Mouse (Mus musculus) neural tube, embryonic 13.5 days (tissue): Measurements from ENCODE around the gene Rpl22. TPM values are rescaled to one million over a fixed set of nuclear protein-coding genes. Genes with fewer than 3 reads are reported as not detected.

Source experiments
- ATAC-seq: fragments of 200-750 bp; cut with Nextera tagmentation; 2 replicates; pipeline ENCODE4 v1.8.0; 2017; ENCODE audit warnings: low read depth, mild to moderate bottlenecking, moderate TSS enrichment, moderate library complexity
- H3K27ac ChIP-seq: fragments of 300-500 bp; sonication (generic); replicated peaks from 2 replicates; pipeline ENCODE4 v1.5.1; 2015; ENCODE audit warnings: moderate library complexity, mild to moderate bottlenecking, inconsistent platforms
- H3K27me3 ChIP-seq: fragments of 300-500 bp; sonication (generic); 2 replicates; pipeline ENCODE4 v1.6.1; 2015; ENCODE audit warnings: mild to moderate bottlenecking, inconsistent platforms
- H3K36me3 ChIP-seq: fragments of 300-500 bp; sonication (generic); 2 replicates; pipeline ENCODE4 v1.6.1; 2015; ENCODE audit warnings: mild to moderate bottlenecking, inconsistent platforms
- H3K4me1 ChIP-seq: fragments of 300-500 bp; sonication (generic); replicated peaks from 2 replicates; pipeline ENCODE4 v1.6.1; 2015; ENCODE audit warnings: inconsistent platforms
- H3K4me2 ChIP-seq: fragments of 300-500 bp; sonication (generic); 2 replicates; pipeline ENCODE4 v1.6.1; 2015; ENCODE audit warnings: inconsistent platforms, mild to moderate bottlenecking, moderate library complexity
- H3K4me3 ChIP-seq: fragments of 300-500 bp; sonication (generic); 2 replicates; pipeline ENCODE4 v1.5.1; 2015; ENCODE audit warnings: mild to moderate bottlenecking, inconsistent platforms
- H3K9ac ChIP-seq: fragments of 300-500 bp; sonication (generic); 2 replicates; pipeline ENCODE4 v1.6.1; 2015; ENCODE audit warnings: moderate library complexity, mild to moderate bottlenecking, inconsistent platforms
- H3K9me3 ChIP-seq: fragments of 300-500 bp; sonication (generic); 2 replicates; pipeline ENCODE4 v1.6.1; 2016; ENCODE audit warnings: inconsistent platforms
- WGBS: fragments of 180-500 bp; shearing (Covaris S2); methylation state at CpG from one replicate; pipeline ENCODE4 v1.1.7; 2015; 5-methylcytosine and 5-hydroxymethylcytosine counted together
- polyA plus RNA-seq: library from polyadenylated mRNA; unstranded; fragments of >200 nt; fragmentation: Nextera tagmentation; extraction: Ambion mirVana; gene quantifications from 2 replicates; pipeline ENCODE4 v1.2.1, GENCODE M21; 2015

Gene Rpl22
- polyA plus RNA-seq, 1 experiment from 2014 or later, result 217 TPM

- Histone ChIP-seq H3K36me3 (peaks cover 32% of the 10 kb centered on the region), H3K9me3 (no peaks in the 10 kb centered on the region), H3K4me2 (peak overlapping the region; percentile 39), H3K9ac (peak overlapping the region; percentile 52; the same call in 1 of the 2 replicates), H3K4me3 (no peak overlapping the region), H3K4me1 (peaks cover 19% of the 10 kb centered on the region), H3K27ac (no peak overlapping the region), H3K27me3 (peaks cover 21% of the 10 kb centered on the region)
- WGBS, result 2% methylated on average over 23 of the region's 24 CpGs
- no peak; the same call in 1 of the 2 replicates for ATAC-seq
These were observed 35.3 kb downstream of the Rpl22 start for GRCm38 (mm10) chr4:152360855-152361254.

DNA sequence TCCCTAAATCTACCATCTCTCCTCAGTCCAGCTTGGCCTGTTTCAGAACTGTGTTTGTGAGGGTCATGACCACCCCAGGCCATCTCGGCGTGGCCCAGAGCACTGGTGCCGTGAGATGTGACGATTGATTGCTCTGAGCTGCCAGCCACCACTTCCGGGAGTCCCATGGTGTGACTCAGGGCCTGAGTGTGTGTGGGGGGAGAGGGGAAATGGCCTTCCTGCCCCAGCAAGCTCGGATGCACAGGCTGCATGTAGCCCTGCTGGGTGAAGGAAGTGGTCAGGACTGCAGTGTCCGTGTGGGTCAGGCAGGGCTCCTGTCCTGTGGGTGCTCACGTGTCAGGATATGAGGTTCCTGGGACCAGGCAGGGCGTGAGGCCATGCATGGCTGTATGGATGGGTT lies 36.6 kb downstream of the Rpl22 start:
- Histone ChIP-seq H3K27ac (no peak overlapping the region), H3K4me2 (no peak overlapping the region), H3K9me3 (no peaks in the 10 kb centered on the region), H3K36me3 (peaks cover 32% of the 10 kb centered on the region), H3K9ac (no peak overlapping the region), H3K4me3 (no peak overlapping the region), H3K27me3 (peaks cover 29% of the 10 kb centered on the region), H3K4me1 (peaks cover 19% of the 10 kb centered on the region)
- 69% methylated on average over 9 of the region's 9 CpGs for WGBS
- ATAC-seq, result no peak

GRCm38 (mm10) chr4:152365228-152365627 lies 39.7 kb downstream of the Rpl22 start:
- Histone ChIP-seq H3K9me3 (no peaks in the 10 kb centered on the region), H3K4me1 (peaks cover 19% of the 10 kb centered on the region), H3K9ac (no peak overlapping the region), H3K27me3 (peaks cover 15% of the 10 kb centered on the region), H3K4me2 (no peak overlapping the region), H3K36me3 (peaks cover 39% of the 10 kb centered on the region), H3K4me3 (no peak overlapping the region), H3K27ac (no peak overlapping the region; the same call in 1 of the 2 replicates)
- ATAC-seq, result no peak
- WGBS, result 37% methylated on average over 7 of the region's 7 CpGs

GRCm38 (mm10) chr4:152382528-152383252 lies 57.1 kb downstream of the Rpl22 start:
- Histone ChIP-seq H3K9me3 (no peaks in the 10 kb centered on the region), H3K4me3 (no peak overlapping the region), H3K4me2 (no peak overlapping the region), H3K27me3 (no peaks in the 10 kb centered on the region), H3K36me3 (peaks cover 73% of the 10 kb centered on the region), H3K4me1 (no peaks in the 10 kb centered on the region), H3K27ac (no peak overlapping the region), H3K9ac (no peak overlapping the region; the same call in 1 of the 2 replicates)
- WGBS, result 92% methylated on average over 17 of the region's 17 CpGs
- no peak for ATAC-seq

Other genes starting within 250 kb of the Rpl22 start
- gene Tnfrsf25, start 209.8 kb upstream of the Rpl22 start, polyA plus RNA-seq, result 0.84 and 1.8 TPM in 2 replicates
- 0.21 and 0.51 TPM in 2 replicates for gene Espn, start 173.4 kb upstream of the Rpl22 start, polyA plus RNA-seq
- gene Hes2, start 166.9 kb upstream of the Rpl22 start, polyA plus RNA-seq, result 0.13 and 0.15 TPM in 2 replicates
- gene Acot7, start 147.6 kb upstream of the Rpl22 start, polyA plus RNA-seq, result 316 and 346 TPM in 2 replicates
- 10.7 and 11.8 TPM in 2 replicates for gene Gpr153, start 51.5 kb upstream of the Rpl22 start, polyA plus RNA-seq
- gene Hes3, start 34.1 kb upstream of the Rpl22 start, polyA plus RNA-seq, result 0.24 and 0.26 TPM in 2 replicates
- gene Icmt, start 28.5 kb upstream of the Rpl22 start, polyA plus RNA-seq, result 17.9 and 21.7 TPM in 2 replicates
- 6.3 and 10.4 TPM in 2 replicates for gene Rnf207, start 6.7 kb upstream of the Rpl22 start, polyA plus RNA-seq
- gene Chd5, start 12.9 kb downstream of the Rpl22 start, polyA plus RNA-seq, result 26.0 and 30.8 TPM in 2 replicates
- gene Nphp4, start 151.0 kb downstream of the Rpl22 start, polyA plus RNA-seq, result 4.9 and 5.4 TPM in 2 replicates
- 29.3 and 32.6 TPM in 2 replicates for gene Kcnab2, start 152.1 kb downstream of the Rpl22 start, polyA plus RNA-seq